Mouse (Mus musculus) intestine, embryonic 14.5 days (tissue): ENCODE data around the gene Tbc1d1. TPM values are rescaled to one million over a fixed set of nuclear protein-coding genes. Genes with fewer than 3 reads are reported as not detected.

Source experiments
- ATAC-seq: fragments of 200-750 bp; cut with Nextera tagmentation; replicated peaks from 2 replicates; pipeline ENCODE4 v1.8.0; 2017; ENCODE audit warnings: low read depth, moderate number of reproducible peaks, moderate TSS enrichment, moderate library complexity; ENCODE audit not compliant: low FRiP score, low TSS enrichment
- DNase-seq: peaks from one replicate; pipeline ENCODE4 v3.0.0-alpha.2; 2018; ENCODE audit warnings: low spot score
- H3K27ac ChIP-seq: fragments of 300-500 bp; sonication (generic); 2 replicates; pipeline ENCODE4 v1.5.1; 2014; ENCODE audit warnings: low read depth, mild to moderate bottlenecking, control low read depth
- H3K27me3 ChIP-seq: fragments of 300-500 bp; sonication (generic); replicated peaks from 2 replicates; pipeline ENCODE4 v1.6.1; 2014; ENCODE audit warnings: low read length, control low read depth; ENCODE audit not compliant: control insufficient read depth, insufficient read depth
- H3K36me3 ChIP-seq: fragments of 300-500 bp; sonication (generic); 2 replicates; pipeline ENCODE4 v1.6.1; 2014; ENCODE audit warnings: low read length, control low read depth; ENCODE audit not compliant: control insufficient read depth, insufficient read depth
- H3K4me1 ChIP-seq: fragments of 300-500 bp; sonication (generic); replicated peaks from 2 replicates; pipeline ENCODE4 v1.6.1; 2014; ENCODE audit warnings: low read length, control low read depth, mixed read lengths; ENCODE audit not compliant: control insufficient read depth, insufficient read depth
- H3K4me2 ChIP-seq: fragments of 300-500 bp; sonication (generic); 2 replicates; pipeline ENCODE4 v1.6.1; 2014; ENCODE audit warnings: low read length
- H3K4me3 ChIP-seq: fragments of 300-500 bp; sonication (generic); 2 replicates; pipeline ENCODE4 v1.5.1; 2014; ENCODE audit warnings: low read depth, low read length, control low read depth, mixed read lengths
- H3K9ac ChIP-seq: fragments of 300-500 bp; sonication (generic); 2 replicates; pipeline ENCODE4 v1.6.1; 2014; ENCODE audit warnings: mild to moderate bottlenecking, low read length
- H3K9me3 ChIP-seq: fragments of 300-500 bp; sonication (generic); 2 replicates; pipeline ENCODE4 v1.6.1; 2016; ENCODE audit warnings: low read length, control low read depth; ENCODE audit not compliant: control insufficient read depth
- WGBS: fragments of 180-500 bp; shearing (Covaris S2); extraction: QIAGEN DNeasy Blood & Tissue Kit; methylation state at CpG from one replicate; pipeline ENCODE4 v1.1.7; 2014; 5-methylcytosine and 5-hydroxymethylcytosine counted together
- polyA plus RNA-seq: library from polyadenylated mRNA; unstranded; fragments of >200 nt; fragmentation: Nextera tagmentation; extraction: Ambion mirVana; gene quantifications from 2 replicates; pipeline ENCODE4 v1.2.1, GENCODE M21; 2014

The Tbc1d1 gene
- polyA plus RNA-seq, 1 experiment from 2014 or later: 41.3 TPM

DNA sequence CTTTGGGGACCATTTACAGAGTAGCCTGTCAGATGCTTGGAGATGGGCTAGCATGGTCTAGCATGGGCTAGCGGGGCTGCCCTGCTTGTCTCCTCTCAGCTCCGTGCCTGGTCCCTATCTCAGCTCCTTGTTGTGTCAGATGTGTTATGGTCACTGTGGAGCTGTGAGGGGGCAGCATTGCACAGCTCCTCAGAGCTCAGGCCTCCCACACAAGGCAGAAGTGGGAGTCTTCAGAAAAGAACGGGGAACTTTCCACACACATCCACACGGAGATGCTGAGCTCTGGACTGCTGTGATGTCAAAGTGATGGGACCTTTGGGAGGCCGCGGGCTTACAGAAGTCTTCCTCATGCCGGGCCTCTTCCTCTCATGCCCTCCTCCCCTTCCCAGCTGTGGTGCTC, 140.2 kb downstream of the Tbc1d1 start:
- no peak overlapping the region for H3K4me3 ChIP-seq
- H3K4me1 ChIP-seq: peaks cover 9% of the 10 kb centered on the region
- no peaks in the 10 kb centered on the region for H3K9me3 ChIP-seq
- ATAC-seq: no peak
- H3K4me2 ChIP-seq: no peak overlapping the region
- H3K9ac ChIP-seq: no peak overlapping the region
- H3K36me3 ChIP-seq: peaks cover 21% of the 10 kb centered on the region
- H3K27me3 ChIP-seq: no peaks in the 10 kb centered on the region
- no peak for DNase-seq
- H3K27ac ChIP-seq: no peak overlapping the region
- 75% methylated on average over 7 of the region's 7 CpGs for WGBS

DNA sequence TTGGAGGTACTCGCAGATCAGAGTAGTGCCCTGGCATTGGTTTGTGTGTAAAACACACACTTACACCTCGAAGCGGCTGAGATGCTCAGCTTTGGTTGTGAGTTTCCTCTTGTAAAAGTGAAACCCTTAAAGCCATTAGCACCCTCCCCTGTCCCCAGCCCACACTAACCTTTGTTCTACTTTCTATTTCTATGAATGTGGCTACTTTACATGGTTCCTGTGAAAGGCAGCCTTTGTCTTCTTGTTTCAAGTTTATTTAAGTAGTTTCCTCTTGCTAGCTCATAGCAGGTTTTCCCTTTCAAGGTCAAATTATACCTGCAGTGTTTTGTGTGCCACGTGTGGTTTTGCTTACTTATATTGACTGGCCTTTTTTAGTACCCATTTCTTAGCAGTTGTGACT, 141.0 kb downstream of the Tbc1d1 start:
- no peaks in the 10 kb centered on the region for H3K9me3 ChIP-seq
- H3K36me3 ChIP-seq: peaks cover 26% of the 10 kb centered on the region
- DNase-seq (no peak), ATAC-seq (no peak)
- no peak overlapping the region for H3K4me2 ChIP-seq
- no peaks in the 10 kb centered on the region for H3K27me3 ChIP-seq
- H3K9ac ChIP-seq: no peak overlapping the region
- WGBS: 71% methylated on average over 4 of the region's 4 CpGs
- peaks cover 9% of the 10 kb centered on the region for H3K4me1 ChIP-seq
- H3K27ac ChIP-seq: no peak overlapping the region; the same call in 1 of the 2 replicates
- no peak overlapping the region for H3K4me3 ChIP-seq

DNA sequence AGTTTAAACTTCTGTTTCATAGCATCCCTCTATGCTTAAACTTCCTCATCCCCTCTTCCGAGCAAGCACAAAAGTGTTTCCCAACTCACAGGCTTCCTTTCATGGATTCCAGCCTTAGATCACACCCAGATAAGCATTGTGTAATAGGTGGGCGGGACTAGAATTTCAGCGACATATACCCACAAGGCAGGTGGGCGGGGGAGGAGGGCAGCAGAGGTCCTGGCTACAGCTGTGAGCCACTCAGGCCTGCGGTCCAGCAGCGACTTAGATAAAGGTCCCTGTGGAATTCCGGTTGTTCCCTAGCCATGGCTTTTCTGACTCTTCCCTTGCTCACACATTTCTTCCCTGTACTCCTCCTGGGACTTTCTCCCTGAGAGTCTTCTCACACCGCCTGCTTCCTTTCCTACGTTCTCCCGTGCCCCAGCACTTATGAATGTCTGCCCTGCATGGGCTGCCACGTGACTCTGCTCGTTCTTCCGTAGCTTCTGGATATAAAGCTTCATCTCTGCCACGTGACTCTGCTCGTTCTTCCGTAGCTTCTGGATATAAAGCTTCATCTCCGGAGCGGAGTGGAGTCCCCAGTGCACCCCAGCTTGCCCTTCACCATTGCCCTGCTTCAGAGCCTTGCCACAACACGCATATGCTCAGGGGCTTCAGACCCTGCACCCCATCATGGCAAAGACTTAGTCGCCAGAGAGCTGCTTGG, 142.4 kb downstream of the Tbc1d1 start:
- H3K9me3 ChIP-seq: no peaks in the 10 kb centered on the region
- H3K9ac ChIP-seq: no peak overlapping the region
- DNase-seq (no peak), ATAC-seq (0 out of 2 replicates have a peak, but pooled peaks have one; percentile 44)
- WGBS: 55% methylated on average over 20 of the region's 20 CpGs
- H3K4me3 ChIP-seq: no peak overlapping the region
- H3K27me3 ChIP-seq: no peaks in the 10 kb centered on the region
- H3K4me1 ChIP-seq: peaks cover 9% of the 10 kb centered on the region
- H3K27ac ChIP-seq: no peak overlapping the region
- H3K36me3 ChIP-seq: peaks cover 25% of the 10 kb centered on the region
- H3K4me2 ChIP-seq: no peak overlapping the region

DNA sequence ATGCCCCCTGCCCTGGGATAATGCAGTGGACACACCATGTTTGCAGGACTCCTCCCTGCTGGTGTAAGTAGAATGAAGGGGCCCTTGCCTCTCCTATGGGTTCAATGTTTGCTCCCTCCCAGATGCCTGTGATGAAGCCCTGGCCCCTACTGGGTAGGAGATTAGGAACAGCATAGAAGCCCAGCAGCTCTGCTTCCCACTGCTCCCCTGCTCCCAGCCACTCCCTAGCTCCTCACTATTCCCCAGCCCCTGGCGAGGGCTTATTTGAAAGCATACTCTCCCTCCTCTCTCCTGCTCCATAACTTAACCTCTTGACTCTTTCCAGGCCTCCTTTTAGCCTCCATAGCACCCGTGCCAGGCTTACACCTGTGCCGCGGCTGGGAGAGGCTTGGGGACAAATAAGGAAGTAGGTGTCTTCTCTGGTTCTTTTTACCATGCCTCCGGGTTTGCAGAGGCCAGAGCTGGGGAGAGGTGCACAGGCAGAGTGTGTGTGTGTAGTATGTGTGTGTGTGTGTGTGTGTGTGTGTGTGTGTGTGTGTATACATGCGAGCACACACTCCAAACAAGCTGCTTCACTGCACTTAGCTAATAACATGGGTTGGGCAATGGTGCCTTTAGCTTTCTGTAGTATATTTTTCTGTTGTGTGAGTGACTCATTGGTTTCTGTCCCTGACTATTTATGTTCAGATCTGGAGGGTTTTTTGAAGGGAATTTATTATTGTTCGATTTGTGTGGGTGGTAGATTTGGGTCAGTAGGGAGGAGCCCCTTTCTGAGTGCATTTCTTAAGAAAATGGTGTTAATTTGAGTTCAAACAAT, 143.6 kb downstream of the Tbc1d1 start:
- 60% methylated on average over 7 of the region's 7 CpGs for WGBS
- peak; percentile 65 for ATAC-seq
- peaks cover 19% of the 10 kb centered on the region for H3K36me3 ChIP-seq
- H3K9me3 ChIP-seq: no peaks in the 10 kb centered on the region
- DNase-seq: peak; percentile 65
- H3K4me2 ChIP-seq: no peak overlapping the region
- H3K4me3 ChIP-seq: no peak overlapping the region
- no peaks in the 10 kb centered on the region for H3K27me3 ChIP-seq
- no peak overlapping the region for H3K9ac ChIP-seq
- H3K4me1 ChIP-seq: peaks cover 9% of the 10 kb centered on the region
- peak overlapping the region; percentile 57; the same call in 1 of the 2 replicates for H3K27ac ChIP-seq

DNA sequence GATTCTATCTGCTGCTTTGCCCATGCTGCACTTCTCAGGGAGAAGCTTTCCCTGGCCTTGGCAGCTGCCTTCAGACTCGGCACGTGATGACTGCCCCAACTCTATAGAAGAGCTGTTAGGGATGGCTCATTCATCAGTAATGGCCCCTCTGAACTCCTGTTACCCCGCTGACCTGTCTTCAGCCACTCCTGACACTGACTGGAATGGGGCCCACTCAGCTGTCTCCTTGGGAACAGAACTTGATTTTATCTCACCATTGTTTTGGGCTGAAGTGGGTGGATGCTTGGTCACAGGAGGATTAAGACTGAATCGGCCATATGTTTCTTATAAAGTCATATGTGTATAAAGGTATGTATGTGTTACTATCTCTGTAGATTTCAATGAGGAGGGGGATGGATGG, 145.1 kb downstream of the Tbc1d1 start:
- Histone ChIP-seq H3K4me3 (no peak overlapping the region), H3K9me3 (no peaks in the 10 kb centered on the region), H3K4me2 (no peak overlapping the region), H3K9ac (no peak overlapping the region), H3K36me3 (peaks cover 31% of the 10 kb centered on the region), H3K27me3 (no peaks in the 10 kb centered on the region), H3K27ac (no peak overlapping the region), H3K4me1 (peaks cover 9% of the 10 kb centered on the region)
- WGBS: 83% methylated on average over 4 of the region's 4 CpGs
- DNase-seq (no peak), ATAC-seq (no peak)

DNA sequence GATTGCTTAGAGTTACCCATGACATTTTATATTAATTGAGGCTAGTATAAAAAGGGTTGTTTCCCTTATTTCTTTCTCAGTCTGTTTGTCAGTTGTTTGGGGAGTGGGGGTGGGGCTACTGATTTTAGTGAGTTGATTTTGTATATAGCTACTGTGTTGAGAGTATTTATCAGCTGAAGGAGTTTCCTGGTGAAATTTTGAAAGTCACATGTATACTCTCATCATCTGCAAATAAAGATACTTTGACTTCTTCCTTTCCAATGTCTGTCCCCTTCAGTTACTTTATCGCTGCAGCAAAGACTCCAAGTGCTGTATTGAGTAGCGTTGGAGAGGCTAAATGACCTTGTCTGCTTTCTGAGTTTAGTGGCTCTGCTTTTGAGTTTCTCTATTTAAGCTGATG, 151.2 kb downstream of the Tbc1d1 start:
- peaks cover 32% of the 10 kb centered on the region for H3K36me3 ChIP-seq
- ATAC-seq: no peak

DNA sequence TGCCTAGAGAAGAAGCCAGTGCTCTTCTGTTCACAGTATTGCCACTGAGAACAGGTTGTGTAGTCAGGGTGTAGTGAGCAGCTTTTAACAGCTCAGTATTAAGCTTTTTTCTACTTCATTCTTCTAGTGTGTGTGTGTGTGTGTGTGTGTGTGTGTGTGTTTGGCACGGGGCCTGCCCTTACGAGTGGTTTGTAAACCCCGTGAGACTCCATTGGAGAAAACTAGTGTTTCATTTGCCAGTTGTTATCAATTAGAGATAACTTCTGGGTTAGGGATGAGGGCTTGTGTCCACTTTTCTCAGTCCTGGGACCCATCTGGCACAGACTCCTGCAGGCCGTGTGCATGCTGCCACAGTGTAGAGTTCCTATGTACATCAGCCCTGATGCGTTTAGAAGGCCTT, 156.2 kb downstream of the Tbc1d1 start:
- peaks cover 6% of the 10 kb centered on the region; the same call in 1 of the 2 replicates for H3K4me1 ChIP-seq
- H3K9ac ChIP-seq: no peak overlapping the region
- H3K27ac ChIP-seq: no peak overlapping the region
- DNase-seq (no peak), ATAC-seq (no peak)
- no peaks in the 10 kb centered on the region for H3K9me3 ChIP-seq
- no peaks in the 10 kb centered on the region for H3K27me3 ChIP-seq
- peaks cover 13% of the 10 kb centered on the region for H3K36me3 ChIP-seq
- no peak overlapping the region for H3K4me2 ChIP-seq
- 72% methylated on average over 5 of the region's 5 CpGs for WGBS
- no peak overlapping the region for H3K4me3 ChIP-seq

More for the DNA sequence above, 151.2 kb downstream of the Tbc1d1 start:
- Histone ChIP-seq H3K4me1 (no peaks in the 10 kb centered on the region), H3K4me2 (no peak overlapping the region), H3K27me3 (no peaks in the 10 kb centered on the region), H3K27ac (no peak overlapping the region), H3K4me3 (no peak overlapping the region), H3K9me3 (peaks cover 6% of the 10 kb centered on the region; the same call in 1 of the 2 replicates), H3K9ac (no peak overlapping the region)
- DNase-seq: no peak
- WGBS: 95% methylated on average over 2 of the region's 2 CpGs

DNA sequence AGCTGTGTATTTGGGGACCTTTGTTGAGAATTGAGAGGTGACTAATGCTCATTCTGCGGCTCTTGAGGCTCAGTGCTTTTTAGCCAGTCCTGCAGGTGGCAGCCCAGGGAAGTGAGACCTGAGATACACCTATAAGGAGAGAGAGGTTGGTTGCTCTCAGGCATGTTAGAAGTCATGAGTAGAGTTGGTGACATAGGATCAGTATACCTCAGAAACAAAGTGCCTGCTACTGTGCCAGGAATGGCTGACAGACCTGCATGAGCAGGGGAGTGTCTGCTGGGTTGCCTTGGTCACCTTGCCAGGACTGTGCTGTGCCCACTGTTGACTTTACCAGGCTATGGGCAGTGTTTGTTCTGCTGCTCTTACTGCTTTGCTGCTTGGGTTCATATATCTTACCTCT, 157.4 kb downstream of the Tbc1d1 start:
- no peak overlapping the region for H3K4me3 ChIP-seq
- H3K27me3 ChIP-seq: no peaks in the 10 kb centered on the region
- H3K4me1 ChIP-seq: peaks cover 6% of the 10 kb centered on the region; the same call in 1 of the 2 replicates
- no peak for DNase-seq
- H3K36me3 ChIP-seq: peaks cover 23% of the 10 kb centered on the region
- H3K27ac ChIP-seq: no peak overlapping the region
- 86% methylated on average over 1 of the region's 1 CpGs for WGBS
- no peak overlapping the region for H3K9ac ChIP-seq
- H3K9me3 ChIP-seq: no peaks in the 10 kb centered on the region
- peak; percentile 55 for ATAC-seq
- no peak overlapping the region for H3K4me2 ChIP-seq
